Mouse (Mus musculus): Measurements from ENCODE around the gene Bmp7.

DNA sequence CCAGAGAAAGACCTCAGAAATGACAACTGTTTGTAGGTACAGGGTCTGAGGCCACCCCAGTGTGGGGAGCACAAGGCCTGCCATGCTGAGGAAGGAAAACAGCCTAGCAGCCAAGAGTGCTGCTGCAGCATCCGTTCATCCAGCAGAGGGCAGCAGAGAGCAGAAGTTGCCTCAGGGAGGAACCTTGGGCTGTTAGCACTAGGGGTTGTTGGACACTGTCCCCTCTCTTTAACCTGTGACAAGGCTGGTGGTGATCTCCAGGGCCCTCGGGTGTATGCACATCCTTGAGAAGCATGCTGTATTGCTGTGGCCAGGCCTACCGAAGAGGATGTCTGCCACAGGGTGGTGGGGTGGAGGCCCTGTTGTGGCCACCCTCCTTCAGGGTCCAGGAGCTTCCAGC, 109.0 kb downstream of the Bmp7 start:
- TF ChIP-seq CTCF (conservative IDR thresholded peaks at IDR 0.05; ENCODE audit: low read length) (peak; percentile 86), POU5F1 (IDR thresholded peaks at IDR 0.05; ENCODE audit: borderline replicate concordance, low read length) (no peak)
